Mouse (Mus musculus): Measurements from ENCODE around the gene Eln. TPM values are rescaled to one million over a fixed set of nuclear protein-coding genes. Genes with fewer than 3 reads are reported as not detected.

Gene Eln
- polyA plus RNA-seq, 1 experiment from 2014 or later = 2.2 TPM

- H3K36me3 ChIP-seq (ENCODE audit: control insufficient read depth, insufficient read depth, low read length) = no peaks in the 10 kb centered on the region
- no peak overlapping the region; the same call in 1 of the 2 replicates for H3K9ac ChIP-seq (ENCODE audit: low read length)
- WGBS = 53% methylated on average over 6 of the region's 6 CpGs
- no peak overlapping the region for H3K27ac ChIP-seq (ENCODE audit: low read depth, low read length)
- no peaks in the 10 kb centered on the region for H3K9me3 ChIP-seq (ENCODE audit: control insufficient read depth, low read length)
- DNase-seq (ENCODE audit: low spot score) (peak; percentile 76), ATAC-seq (replicated peaks; ENCODE audit: low FRiP score) (0 out of 2 replicates have a peak, but pooled peaks have one; percentile 3)
- 0 out of 2 replicates have a peak overlapping the region, but pooled peaks have one; percentile 33 for H3K4me3 ChIP-seq (ENCODE audit: low read depth, low read length)
- peak overlapping the region; percentile 73; the same call in 1 of the 2 replicates for H3K4me2 ChIP-seq (ENCODE audit: low read depth, low read length, severe bottlenecking)
- H3K4me1 ChIP-seq (replicated peaks; ENCODE audit: control insufficient read depth, insufficient read depth, low read length) = peaks cover 5% of the 10 kb centered on the region; the same call in 1 of the 2 replicates
- H3K27me3 ChIP-seq (ENCODE audit: control insufficient read depth, insufficient read depth, low read length) = peaks cover 2% of the 10 kb centered on the region; the same call in 1 of the 2 replicates
Observed at GRCm38 (mm10) chr5:134747947-134748618, 960 bp upstream of the Eln start.

GRCm38 (mm10) chr5:134747512-134747893, 380 bp upstream of the Eln start:
- Histone ChIP-seq H3K9ac (ENCODE audit: low read length) (peak overlapping the region; percentile 58), H3K4me1 (replicated peaks; ENCODE audit: control insufficient read depth, insufficient read depth, low read length) (peaks cover 5% of the 10 kb centered on the region; the same call in 1 of the 2 replicates), H3K4me2 (ENCODE audit: low read depth, low read length, severe bottlenecking) (peak overlapping the region; percentile 73), H3K36me3 (ENCODE audit: control insufficient read depth, insufficient read depth, low read length) (no peaks in the 10 kb centered on the region), H3K9me3 (ENCODE audit: control insufficient read depth, low read length) (no peaks in the 10 kb centered on the region), H3K27ac (ENCODE audit: low read depth, low read length) (no peak overlapping the region), H3K27me3 (ENCODE audit: control insufficient read depth, insufficient read depth, low read length) (peaks cover 2% of the 10 kb centered on the region; the same call in 1 of the 2 replicates), H3K4me3 (ENCODE audit: low read depth, low read length) (peak overlapping the region; percentile 33)
- ATAC-seq (replicated peaks; ENCODE audit: low FRiP score) (peak; percentile 74), DNase-seq (ENCODE audit: low spot score) (peak; percentile 63)
- WGBS = 11% methylated on average over 5 of the region's 11 CpGs

- Histone ChIP-seq H3K27me3 (ENCODE audit: control insufficient read depth, insufficient read depth, low read length) (peaks cover 2% of the 10 kb centered on the region; the same call in 1 of the 2 replicates), H3K4me1 (replicated peaks; ENCODE audit: control insufficient read depth, insufficient read depth, low read length) (peaks cover 5% of the 10 kb centered on the region; the same call in 1 of the 2 replicates), H3K9ac (ENCODE audit: low read length) (no peak overlapping the region), H3K4me3 (ENCODE audit: low read depth, low read length) (no peak overlapping the region), H3K9me3 (ENCODE audit: control insufficient read depth, low read length) (no peaks in the 10 kb centered on the region), H3K36me3 (ENCODE audit: control insufficient read depth, insufficient read depth, low read length) (no peaks in the 10 kb centered on the region), H3K4me2 (ENCODE audit: low read depth, low read length, severe bottlenecking) (no peak overlapping the region), H3K27ac (ENCODE audit: low read depth, low read length) (no peak overlapping the region)
- 81% methylated on average over 10 of the region's 10 CpGs for WGBS
- DNase-seq (ENCODE audit: low spot score) = no peak
- no peak for ATAC-seq (replicated peaks; ENCODE audit: low FRiP score)
Observed at GRCm38 (mm10) chr5:134746201-134746600, 922 bp downstream of the Eln start.

- no peak overlapping the region for H3K4me3 ChIP-seq (ENCODE audit: low read depth, low read length)
- DNase-seq (ENCODE audit: low spot score) = no peak
- H3K4me2 ChIP-seq (ENCODE audit: low read depth, low read length, severe bottlenecking) = no peak overlapping the region
- no peaks in the 10 kb centered on the region for H3K9me3 ChIP-seq (ENCODE audit: control insufficient read depth, low read length)
- peaks cover 5% of the 10 kb centered on the region; the same call in 1 of the 2 replicates for H3K4me1 ChIP-seq (replicated peaks; ENCODE audit: control insufficient read depth, insufficient read depth, low read length)
- ATAC-seq (replicated peaks; ENCODE audit: low FRiP score) = no peak
- H3K9ac ChIP-seq (ENCODE audit: low read length) = no peak overlapping the region
- H3K27ac ChIP-seq (ENCODE audit: low read depth, low read length) = no peak overlapping the region
- WGBS = 87% methylated on average over 3 of the region's 3 CpGs
- no peaks in the 10 kb centered on the region for H3K36me3 ChIP-seq (ENCODE audit: control insufficient read depth, insufficient read depth, low read length)
- H3K27me3 ChIP-seq (ENCODE audit: control insufficient read depth, insufficient read depth, low read length) = peaks cover 2% of the 10 kb centered on the region; the same call in 1 of the 2 replicates
Observed at GRCm38 (mm10) chr5:134745801-134746200, 1.3 kb downstream of the Eln start.

- DNase-seq (ENCODE audit: low spot score) (no peak), ATAC-seq (replicated peaks; ENCODE audit: low FRiP score) (no peak)
- Histone ChIP-seq H3K4me2 (ENCODE audit: low read depth, low read length, severe bottlenecking) (no peak overlapping the region), H3K9me3 (ENCODE audit: control insufficient read depth, low read length) (no peaks in the 10 kb centered on the region), H3K9ac (ENCODE audit: low read length) (no peak overlapping the region), H3K27ac (ENCODE audit: low read depth, low read length) (no peak overlapping the region), H3K27me3 (ENCODE audit: control insufficient read depth, insufficient read depth, low read length) (peaks cover 2% of the 10 kb centered on the region; the same call in 1 of the 2 replicates), H3K4me1 (replicated peaks; ENCODE audit: control insufficient read depth, insufficient read depth, low read length) (peaks cover 5% of the 10 kb centered on the region; the same call in 1 of the 2 replicates), H3K36me3 (ENCODE audit: control insufficient read depth, insufficient read depth, low read length) (no peaks in the 10 kb centered on the region), H3K4me3 (ENCODE audit: low read depth, low read length) (no peak overlapping the region)
- WGBS = 83% methylated on average over 3 of the region's 3 CpGs
Observed at GRCm38 (mm10) chr5:134745000-134745399, 2.1 kb downstream of the Eln start.

GRCm38 (mm10) chr5:134743991-134744390, 3.1 kb downstream of the Eln start:
- H3K4me1 ChIP-seq (replicated peaks; ENCODE audit: control insufficient read depth, insufficient read depth, low read length) = peaks cover 5% of the 10 kb centered on the region; the same call in 1 of the 2 replicates
- ATAC-seq (replicated peaks; ENCODE audit: low FRiP score) = no peak
- DNase-seq (ENCODE audit: low spot score) = no peak
- no peak overlapping the region for H3K4me2 ChIP-seq (ENCODE audit: low read depth, low read length, severe bottlenecking)
- H3K27ac ChIP-seq (ENCODE audit: low read depth, low read length) = no peak overlapping the region
- H3K27me3 ChIP-seq (ENCODE audit: control insufficient read depth, insufficient read depth, low read length) = peaks cover 2% of the 10 kb centered on the region; the same call in 1 of the 2 replicates
- H3K4me3 ChIP-seq (ENCODE audit: low read depth, low read length) = no peak overlapping the region
- 57% methylated on average over 12 of the region's 12 CpGs for WGBS
- H3K36me3 ChIP-seq (ENCODE audit: control insufficient read depth, insufficient read depth, low read length) = no peaks in the 10 kb centered on the region
- H3K9ac ChIP-seq (ENCODE audit: low read length) = no peak overlapping the region
- no peaks in the 10 kb centered on the region for H3K9me3 ChIP-seq (ENCODE audit: control insufficient read depth, low read length)

GRCm38 (mm10) chr5:134742221-134742795, 4.8 kb downstream of the Eln start:
- WGBS = 12% methylated on average over 19 of the region's 19 CpGs
- Histone ChIP-seq H3K9me3 (ENCODE audit: control insufficient read depth, low read length) (no peaks in the 10 kb centered on the region), H3K4me1 (replicated peaks; ENCODE audit: control insufficient read depth, insufficient read depth, low read length) (no peaks in the 10 kb centered on the region; the same call in 1 of the 2 replicates), H3K27me3 (ENCODE audit: control insufficient read depth, insufficient read depth, low read length) (peaks cover 2% of the 10 kb centered on the region; the same call in 1 of the 2 replicates), H3K27ac (ENCODE audit: low read depth, low read length) (no peak overlapping the region), H3K4me3 (ENCODE audit: low read depth, low read length) (no peak overlapping the region), H3K4me2 (ENCODE audit: low read depth, low read length, severe bottlenecking) (no peak overlapping the region), H3K9ac (ENCODE audit: low read length) (no peak overlapping the region), H3K36me3 (ENCODE audit: control insufficient read depth, insufficient read depth, low read length) (no peaks in the 10 kb centered on the region)
- no peak for ATAC-seq (replicated peaks; ENCODE audit: low FRiP score)
- no peak for DNase-seq (ENCODE audit: low spot score)

GRCm38 (mm10) chr5:134740501-134741341, 6.4 kb downstream of the Eln start:
- no peak overlapping the region for H3K4me3 ChIP-seq (ENCODE audit: low read depth, low read length)
- no peaks in the 10 kb centered on the region for H3K36me3 ChIP-seq (ENCODE audit: control insufficient read depth, insufficient read depth, low read length)
- DNase-seq (ENCODE audit: low spot score) (no peak), ATAC-seq (replicated peaks; ENCODE audit: low FRiP score) (no peak)
- peaks cover 2% of the 10 kb centered on the region; the same call in 1 of the 2 replicates for H3K27me3 ChIP-seq (ENCODE audit: control insufficient read depth, insufficient read depth, low read length)
- WGBS = 71% methylated on average over 11 of the region's 11 CpGs
- H3K27ac ChIP-seq (ENCODE audit: low read depth, low read length) = no peak overlapping the region
- no peak overlapping the region for H3K9ac ChIP-seq (ENCODE audit: low read length)
- no peaks in the 10 kb centered on the region for H3K4me1 ChIP-seq (replicated peaks; ENCODE audit: control insufficient read depth, insufficient read depth, low read length)
- no peaks in the 10 kb centered on the region for H3K9me3 ChIP-seq (ENCODE audit: control insufficient read depth, low read length)
- H3K4me2 ChIP-seq (ENCODE audit: low read depth, low read length, severe bottlenecking) = no peak overlapping the region
